Mouse (Mus musculus) c-Kit-positive CD71-positive TER-119-negative erythroid progenitor cells, embryonic 14.5 days (primary cell): Measurements from ENCODE around the gene Susd5.

ENCODE experiments used
- DNase-seq: peaks from one replicate; pipeline ENCODE4 v3.0.0-alpha.2; 2013; ENCODE audit warnings: low read depth

Susd5 gene

GRCm38 (mm10) chr9:114057090-114057796 is at the start of gene Susd5:
TSS of gene Susd5 (plus strand) at chr9:114057140.
- no peak for DNase-seq

DNA sequence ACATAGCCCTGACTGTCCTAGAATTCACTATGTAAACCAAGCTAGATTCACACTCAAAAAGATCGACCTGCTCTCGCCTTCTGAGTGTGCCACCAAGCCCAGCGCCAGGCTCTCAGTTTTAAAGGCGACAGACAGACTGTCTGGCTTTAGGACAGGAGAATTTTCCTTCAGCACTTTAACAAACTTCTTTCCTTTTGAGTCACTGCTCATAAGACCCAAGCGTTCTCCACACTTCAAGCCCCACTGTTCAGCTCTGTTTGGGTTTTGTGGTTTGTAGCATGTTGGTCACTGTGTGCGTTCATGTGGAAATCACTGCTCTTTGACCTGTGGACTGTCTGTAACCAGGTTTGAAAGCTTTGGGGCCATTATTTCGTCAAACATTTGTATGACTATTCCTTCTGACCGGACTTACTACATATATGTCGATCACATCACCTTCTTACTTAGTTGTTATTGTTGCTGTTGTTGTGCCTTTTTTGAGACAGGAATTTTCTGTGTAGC is 49.0 kb upstream of the Susd5 start:
- no peak for DNase-seq

DNA sequence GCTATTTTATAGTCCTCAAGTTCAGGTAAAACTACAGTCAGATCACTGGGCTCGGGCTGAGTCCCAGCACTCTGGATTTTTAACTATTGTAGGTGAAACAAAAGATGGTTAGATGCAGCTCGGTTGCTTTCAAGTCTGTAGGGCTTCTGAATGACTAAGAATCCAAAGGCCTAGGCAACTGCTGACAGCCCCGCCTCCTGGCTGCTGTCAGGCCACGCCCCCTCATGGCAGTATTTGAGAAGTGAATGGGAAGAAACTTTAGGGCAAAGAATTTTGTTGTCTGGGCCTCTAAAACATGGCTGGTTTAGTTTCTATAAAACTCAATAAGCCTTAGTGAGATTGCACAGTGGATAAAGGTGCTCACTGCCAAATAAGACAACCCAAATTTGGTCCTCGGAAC is 47.4 kb upstream of the Susd5 start:
- no peak for DNase-seq

GRCm38 (mm10) chr9:114011203-114011602 is 45.7 kb upstream of the Susd5 start:
- DNase-seq = no peak

GRCm38 (mm10) chr9:114014034-114014433 is 42.9 kb upstream of the Susd5 start:
- no peak for DNase-seq

GRCm38 (mm10) chr9:114015724-114016123 is 41.2 kb upstream of the Susd5 start:
- DNase-seq = no peak

GRCm38 (mm10) chr9:114016402-114016801 is 40.5 kb upstream of the Susd5 start:
- no peak for DNase-seq

DNA sequence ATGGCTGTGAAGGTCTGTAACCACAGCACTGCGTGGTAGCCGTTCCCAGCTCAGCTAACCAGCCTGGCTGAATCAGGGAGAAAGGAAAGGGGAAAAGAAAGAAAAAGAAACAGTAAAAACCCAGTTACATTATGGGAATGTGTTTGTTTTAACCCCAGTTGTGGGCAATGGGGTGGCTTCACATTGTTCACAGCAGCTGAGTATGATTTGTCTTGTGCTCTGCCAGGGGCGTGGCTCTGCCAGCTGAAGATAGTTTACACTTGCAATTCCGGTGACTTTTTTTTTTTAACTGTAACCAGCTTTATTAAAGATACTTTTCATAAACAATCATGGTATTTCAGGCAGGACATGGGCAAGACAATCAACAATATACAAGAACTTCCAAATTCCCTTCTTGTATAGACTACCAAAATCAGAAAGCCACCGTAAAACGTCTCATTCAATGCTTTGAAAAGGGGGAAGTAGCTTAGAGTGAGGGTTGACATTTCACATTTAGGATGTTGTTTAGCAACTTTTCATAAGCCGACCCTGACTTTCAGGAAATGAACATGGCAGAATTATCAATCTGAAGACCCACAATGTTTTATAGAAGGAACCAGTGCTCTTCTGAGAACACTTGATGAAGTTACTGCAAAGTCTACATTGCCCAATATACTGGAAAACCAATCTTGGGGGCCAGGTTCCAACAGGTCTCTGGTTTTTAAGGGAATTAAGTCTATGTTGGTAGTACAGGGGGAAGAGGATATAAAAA is 37.8 kb upstream of the Susd5 start:
- DNase-seq = no peak

DNA sequence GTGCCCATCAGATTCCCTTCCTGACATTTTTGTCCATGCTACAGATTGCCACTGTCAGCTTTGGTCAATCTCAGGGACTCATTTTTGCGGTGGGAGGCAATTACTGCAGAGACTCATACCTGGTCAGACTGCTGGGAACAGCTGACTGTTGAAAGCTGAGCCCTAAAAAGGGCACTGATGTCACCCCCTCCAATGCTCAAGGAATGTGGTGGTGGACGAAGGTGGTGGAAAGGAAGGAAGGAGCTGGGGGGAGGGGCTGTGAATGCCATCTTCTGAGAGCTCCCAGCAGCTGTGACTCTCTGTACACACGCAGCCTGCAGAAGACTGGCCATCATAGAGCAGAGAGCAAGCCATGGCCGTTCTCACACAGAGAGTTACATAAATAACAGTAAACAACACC is 34.8 kb upstream of the Susd5 start:
- no peak for DNase-seq

- DNase-seq = no peak
Observed at GRCm38 (mm10) chr9:114025182-114025581, 31.8 kb upstream of the Susd5 start.

- DNase-seq = no peak
Observed at GRCm38 (mm10) chr9:114025846-114026245, 31.1 kb upstream of the Susd5 start.

DNA sequence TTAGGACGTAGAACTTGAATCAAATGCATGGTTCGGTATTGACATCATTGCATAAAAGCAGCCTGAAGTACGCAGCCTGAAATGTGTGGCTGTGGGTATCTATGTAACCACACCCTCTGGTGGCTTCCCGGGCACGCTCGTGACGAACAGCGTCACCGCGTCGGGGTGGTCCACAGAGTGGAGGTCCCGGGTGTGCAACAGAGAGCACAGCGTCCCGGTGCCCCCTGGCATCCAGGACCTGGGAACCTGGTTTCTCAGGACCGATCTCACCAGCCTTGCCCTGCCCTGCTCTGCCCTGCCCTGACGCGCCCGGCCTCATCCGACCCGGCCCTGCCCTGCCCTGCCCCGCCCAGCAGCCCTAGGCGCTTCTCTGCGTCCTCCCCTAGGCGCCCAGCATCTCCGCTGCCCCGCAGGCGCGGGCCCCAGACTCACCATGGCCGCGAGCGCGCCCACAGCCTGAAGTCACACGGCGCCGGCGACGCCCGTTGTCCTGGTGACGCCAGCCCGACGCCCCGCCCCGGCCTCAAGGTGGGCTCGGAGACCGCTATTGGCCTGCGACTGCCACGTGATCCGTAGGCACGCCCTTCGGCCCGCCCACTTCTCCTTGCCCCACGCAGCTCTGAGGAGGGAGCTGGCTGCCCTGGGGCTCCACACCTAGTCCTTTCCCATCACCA is 30.5 kb upstream of the Susd5 start:
- DNase-seq = peak; percentile 77

DNA sequence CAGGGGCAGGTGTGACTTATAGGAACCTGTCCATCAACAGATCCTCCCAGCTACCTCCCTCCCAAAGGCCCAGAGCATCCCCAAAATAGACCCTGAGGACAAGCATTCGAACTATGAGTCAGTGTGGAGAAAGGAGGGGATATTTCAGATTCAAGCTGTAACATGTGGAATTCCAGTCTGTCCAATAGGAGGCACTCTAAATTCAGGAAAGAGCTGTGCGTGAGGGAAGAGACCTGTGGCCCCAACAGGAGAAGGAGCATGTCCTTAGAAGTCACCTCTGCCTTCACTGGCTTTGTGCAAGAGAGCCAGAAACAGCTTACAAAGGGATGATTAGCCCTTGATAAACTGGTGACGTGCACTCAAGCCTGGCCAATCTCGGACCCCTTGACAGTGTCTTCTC is 16.0 kb upstream of the Susd5 start:
- no peak for DNase-seq

DNA sequence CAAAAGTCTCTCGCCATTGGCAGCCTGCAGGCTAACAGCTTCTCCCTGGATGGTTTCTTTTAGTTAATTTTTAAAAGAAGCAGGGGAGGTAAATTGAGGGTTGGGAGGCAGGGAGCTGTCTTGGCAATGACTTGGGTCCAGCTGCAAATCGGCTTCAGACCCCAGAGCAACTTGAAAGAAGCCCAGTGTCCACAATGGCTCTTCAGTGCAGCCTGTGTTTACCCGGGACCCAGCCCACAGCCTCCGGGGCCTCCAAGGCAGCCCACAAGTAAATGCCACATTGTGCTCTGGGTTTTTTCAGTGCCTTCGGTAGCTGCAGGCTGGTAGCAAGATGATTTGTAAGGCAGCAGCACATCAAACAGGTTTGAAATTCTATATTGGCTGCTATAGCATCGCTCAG is 14.4 kb upstream of the Susd5 start:
- no peak for DNase-seq

DNA sequence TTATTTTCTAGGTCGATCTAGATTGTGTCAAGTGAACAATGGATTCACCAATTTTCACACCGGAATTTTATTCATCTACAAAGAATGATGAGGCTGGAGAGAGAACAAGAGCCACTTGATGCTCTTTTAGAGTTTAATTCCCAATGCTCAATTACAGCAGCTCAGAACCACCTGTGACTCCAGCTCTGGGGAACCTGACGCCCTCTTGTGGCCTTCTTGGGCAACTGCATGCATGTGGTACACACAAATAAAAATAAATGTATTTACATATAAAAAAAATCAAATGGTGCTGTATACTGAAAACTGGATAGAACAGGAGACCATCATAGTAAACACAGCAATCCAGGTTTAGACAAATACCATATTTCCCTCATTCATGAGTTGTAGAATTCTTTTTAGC is 12.5 kb upstream of the Susd5 start:
- DNase-seq = peak; percentile 19

DNA sequence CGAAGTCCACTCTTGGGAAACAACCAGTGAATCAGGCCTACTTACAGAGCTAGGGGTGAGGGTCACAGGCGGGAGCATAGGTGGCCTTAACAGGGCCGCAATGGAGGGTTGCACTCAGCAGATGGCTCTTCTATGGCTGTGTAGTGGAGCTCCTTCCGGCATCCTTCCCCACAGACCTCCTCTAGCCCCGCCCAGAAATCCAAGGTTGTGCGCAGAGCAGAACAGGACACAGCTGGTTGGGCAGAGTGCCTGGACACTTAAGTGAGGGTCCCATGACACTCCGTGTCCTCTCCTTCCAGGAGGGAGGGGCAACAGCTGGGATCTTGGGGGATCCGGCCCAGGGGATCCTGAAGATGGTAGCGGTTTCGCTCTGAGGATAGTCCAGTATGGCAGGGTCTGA is 10.9 kb upstream of the Susd5 start, which contains the start of gene Fbxl2:
TSS of gene Fbxl2 (minus strand) at position 164 of the 400 bp plus-strand sequence.
- no peak for DNase-seq

DNA sequence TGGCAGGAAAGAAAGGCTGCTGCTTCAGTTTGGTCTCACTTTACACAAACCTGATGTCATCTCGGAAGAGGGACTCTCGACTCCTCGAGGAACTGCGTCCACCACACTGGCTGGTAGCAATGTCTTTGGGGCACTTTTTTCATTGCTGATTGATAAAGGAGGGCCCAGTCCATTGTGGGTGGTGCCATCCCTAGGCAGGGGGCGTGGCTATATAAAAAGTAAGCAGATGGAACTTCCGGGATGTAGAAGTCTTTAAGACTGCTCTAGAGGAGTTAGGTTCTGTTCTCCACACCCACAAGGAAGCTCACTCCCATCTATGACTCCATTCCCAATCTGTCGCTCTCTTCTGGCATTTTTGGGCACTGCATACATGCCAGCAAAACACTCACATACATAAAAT is 10.3 kb upstream of the Susd5 start:
- DNase-seq = no peak

DNA sequence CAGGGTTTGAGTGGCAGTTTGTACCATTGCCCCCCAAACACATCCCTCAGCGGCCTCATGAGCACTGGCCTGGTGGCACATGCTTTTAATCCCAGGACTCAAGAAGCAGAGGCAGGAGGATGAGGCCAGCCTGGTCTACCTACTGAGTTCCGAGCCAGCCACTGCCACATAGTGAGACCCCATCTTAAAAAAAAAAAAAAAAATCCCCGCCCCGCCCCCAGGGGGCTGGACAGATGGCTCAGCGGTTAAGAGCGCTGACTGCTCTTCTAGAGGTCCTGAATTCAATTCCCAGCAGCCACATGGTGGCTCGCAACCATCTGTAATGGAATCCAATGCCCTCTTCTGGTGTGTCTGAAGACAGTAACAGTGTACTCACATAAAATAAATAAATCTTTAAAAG is 6.8 kb upstream of the Susd5 start:
- no peak for DNase-seq

DNA sequence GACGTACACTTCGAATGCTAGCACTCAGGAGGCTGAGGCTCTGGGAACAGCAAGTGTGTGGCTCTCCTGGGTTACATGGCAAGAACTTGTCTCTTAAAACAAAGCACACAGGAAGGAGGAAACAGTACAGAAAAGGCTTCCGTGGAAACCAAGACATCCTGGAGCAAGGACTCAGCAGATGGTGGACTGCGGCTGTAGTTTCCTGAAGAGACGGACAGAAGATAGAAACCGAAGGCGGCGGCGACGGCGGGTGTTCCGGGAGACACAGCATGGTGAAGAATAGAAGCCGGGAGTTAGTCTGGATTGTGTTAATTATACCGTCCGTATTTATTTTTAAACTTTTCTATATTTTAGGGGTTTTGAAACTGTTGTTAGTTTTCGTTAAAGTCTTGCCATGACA is 6.2 kb upstream of the Susd5 start:
- no peak for DNase-seq

- no peak for DNase-seq
Observed at GRCm38 (mm10) chr9:114052031-114052430, 4.9 kb upstream of the Susd5 start.

- DNase-seq = no peak
Observed at GRCm38 (mm10) chr9:114052866-114053265, 4.1 kb upstream of the Susd5 start.

DNA sequence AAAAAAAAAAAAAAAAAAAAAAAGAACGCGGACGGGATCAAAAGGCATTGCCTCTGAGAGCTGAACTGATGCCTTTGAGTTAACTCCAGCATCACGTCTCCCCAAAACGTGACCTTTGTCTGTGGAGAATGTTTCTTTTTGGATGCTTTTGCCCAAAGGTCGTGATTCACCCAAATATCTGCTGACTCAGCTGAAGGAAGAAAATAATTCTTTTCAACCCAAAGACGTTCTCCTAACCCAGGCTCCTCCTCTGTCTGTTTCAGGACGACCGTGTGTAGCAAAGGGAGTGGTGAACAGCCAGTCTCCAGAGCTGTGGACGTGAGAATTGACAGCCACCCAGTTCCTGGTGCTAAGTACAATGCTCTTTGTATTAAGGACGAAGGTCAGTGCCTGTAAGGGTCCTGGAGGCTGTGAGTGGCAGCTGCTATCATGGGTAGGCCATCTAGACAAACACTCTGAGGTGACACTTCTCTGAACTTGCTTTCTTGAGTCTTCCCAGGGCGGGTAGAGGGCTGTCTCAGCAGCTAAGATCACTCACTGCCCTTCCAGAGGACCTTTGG is 11.6 kb downstream of the Susd5 start:
- DNase-seq = no peak

GRCm38 (mm10) chr9:114069372-114069771 is 12.4 kb downstream of the Susd5 start:
- no peak for DNase-seq
